Mouse (Mus musculus): Measurements from ENCODE around the gene Erbb4. TPM values are rescaled to one million over a fixed set of nuclear protein-coding genes. Genes with fewer than 3 reads are reported as not detected.

Gene Erbb4
- total RNA-seq, 2 experiments from 2014 or later: 0.23 to 0.42 TPM

- no peak for DNase-seq
- intact Hi-C loops (cut with DNase I): no loop called here
Measured at GRCm38 (mm10) chr1:68134943-68135342, 972.9 kb downstream of the Erbb4 start.

- intact Hi-C loops (cut with DNase I): no loop called here
- no peak for DNase-seq
Measured at GRCm38 (mm10) chr1:68134450-68134849, 973.4 kb downstream of the Erbb4 start.

GRCm38 (mm10) chr1:68123541-68123940 lies 984.3 kb downstream of the Erbb4 start:
- intact Hi-C loops (cut with DNase I): no loop called here
- no peak for DNase-seq

- intact Hi-C loops (cut with DNase I): no loop called here
- DNase-seq: no peak
Measured at GRCm38 (mm10) chr1:68120364-68120763, 987.5 kb downstream of the Erbb4 start.

- intact Hi-C loops (cut with DNase I): no loop called here
- DNase-seq: no peak
Measured at GRCm38 (mm10) chr1:68115721-68116120, 992.1 kb downstream of the Erbb4 start.

GRCm38 (mm10) chr1:68106543-68106860 lies 1001.4 kb downstream of the Erbb4 start:
- intact Hi-C loops (cut with DNase I): loop anchor here (5.0 kb wide), 1 partner anchor 1031 kb away; no protein-coding TSS in a partner anchor
- no peak for DNase-seq

- no peak for DNase-seq
- intact Hi-C loops (cut with DNase I): loop anchor here (5.0 kb wide), 1 partner anchor 1031 kb away; no protein-coding TSS in a partner anchor
Measured at GRCm38 (mm10) chr1:68105834-68106542, 1001.9 kb downstream of the Erbb4 start.

GRCm38 (mm10) chr1:68089623-68090022 lies 1018.2 kb downstream of the Erbb4 start:
- intact Hi-C loops (cut with DNase I): no loop called here

GRCm38 (mm10) chr1:68056494-68056893 lies 1051.4 kb downstream of the Erbb4 start:
- intact Hi-C loops (cut with DNase I): no loop called here
- no peak for DNase-seq

More at GRCm38 (mm10) chr1:68089623-68090022, 1018.2 kb downstream of the Erbb4 start:
- no peak for DNase-seq

GRCm38 (mm10) chr1:68054715-68055114 lies 1053.1 kb downstream of the Erbb4 start:
- no peak for DNase-seq
- intact Hi-C loops (cut with DNase I): no loop called here

GRCm38 (mm10) chr1:68049856-68050255 lies 1058.0 kb downstream of the Erbb4 start:
- intact Hi-C loops (cut with DNase I): no loop called here
- DNase-seq: no peak

GRCm38 (mm10) chr1:68047139-68047538 lies 1060.7 kb downstream of the Erbb4 start:
- DNase-seq: no peak
- intact Hi-C loops (cut with DNase I): no loop called here

GRCm38 (mm10) chr1:68046551-68046970 lies 1061.3 kb downstream of the Erbb4 start:
- no peak for DNase-seq
- intact Hi-C loops (cut with DNase I): no loop called here

GRCm38 (mm10) chr1:68024086-68024940 lies 1083.5 kb downstream of the Erbb4 start:
- intact Hi-C loops (cut with DNase I): no loop called here

GRCm38 (mm10) chr1:68020020-68020419 lies 1087.8 kb downstream of the Erbb4 start:
- intact Hi-C loops (cut with DNase I): no loop called here
- DNase-seq: no peak

More at GRCm38 (mm10) chr1:68024086-68024940, 1083.5 kb downstream of the Erbb4 start:
- DNase-seq: no peak

- DNase-seq: no peak
- intact Hi-C loops (cut with DNase I): no loop called here
Measured at GRCm38 (mm10) chr1:68019618-68020017, 1088.2 kb downstream of the Erbb4 start.

Data from gastrocnemius, postnatal 36 days (tissue).